Mouse (Mus musculus) kidney, adult 11 months (tissue): Measurements from ENCODE around the gene Zscan4-ps2.
"Not testable (repeated sequence)": the region's sequence is repeated elsewhere in the genome, so short reads cannot be mapped to it uniquely, and the experiment has no call there.

Source experiments
- DNase-seq: peaks from one replicate; pipeline ENCODE4 v3.0.0; 2022

Zscan4-ps2 gene

DNA sequence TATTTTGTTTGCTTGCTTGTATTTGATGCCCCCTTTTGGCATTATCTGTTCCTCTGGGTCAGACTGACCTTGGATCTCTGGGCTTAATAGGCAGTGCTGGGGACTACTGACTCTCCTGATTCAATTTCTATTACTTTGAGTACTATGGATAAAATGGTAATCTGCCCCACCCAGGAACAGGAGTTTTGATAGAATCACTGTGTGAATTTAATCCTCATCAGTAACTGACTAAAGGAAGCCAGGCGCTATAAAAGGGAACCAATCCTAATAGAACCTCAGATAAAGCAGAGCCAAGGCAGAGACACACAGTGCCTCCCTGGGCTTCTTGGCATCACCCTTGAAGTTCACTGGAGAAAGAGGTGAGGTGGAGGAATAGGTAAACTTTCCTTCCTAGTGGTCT is at the start of gene Zscan4-ps2:
Gene Zscan4-ps2, plus strand, starts transcription at position 301 of the 400 bp plus-strand sequence.
- DNase-seq = not testable (repeated sequence)
